Mouse (Mus musculus) liver, postnatal 0 days (tissue): ENCODE measurements around the gene Nectin2.
A peak's percentile ranks its signal among the peaks of the same experiment; 100 is the strongest.

Source experiments
- CTCF ChIP-seq: sonication (generic); IDR thresholded peaks from 2 replicates; pipeline ENCODE4 v1.5.1; 2016; ENCODE audit warnings: antibody characterized with exemption, low read depth
- EP300 ChIP-seq: IDR thresholded peaks from 2 replicates; pipeline ENCODE4 v1.6.1; 2016; ENCODE audit warnings: antibody characterized with exemption, low read depth, mild to moderate bottlenecking

DNA sequence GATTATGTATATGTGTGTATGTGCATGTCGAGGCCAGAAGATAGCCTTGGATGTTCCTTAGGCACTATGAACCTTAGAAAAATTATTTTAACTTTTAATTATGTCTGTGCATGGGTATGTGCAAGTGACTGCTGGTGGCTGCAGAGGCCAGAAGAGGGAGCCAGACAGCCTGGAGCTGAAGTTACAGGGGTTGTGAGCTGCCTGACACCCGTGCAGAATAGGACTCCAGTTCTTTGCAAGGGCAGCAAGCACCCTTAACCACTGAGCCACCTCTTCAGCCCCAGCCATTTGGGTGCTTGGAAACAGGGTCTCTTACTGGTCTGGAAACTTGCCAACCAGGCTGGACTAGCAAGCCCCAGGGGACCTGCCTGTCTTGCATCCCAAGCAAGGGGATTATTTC is 4.7 kb upstream of the Nectin2 start:
- TF ChIP-seq CTCF = peak; percentile 8; the same call in 1 of the 2 replicates
- no peak for TF ChIP-seq EP300
